Mouse (Mus musculus) erythroblast, embryonic 14.5 days (primary cell): ENCODE data around the gene Chd1.

Experiments used
- GATA1 ChIP-seq: IDR thresholded peaks from 2 replicates; pipeline ENCODE4 v1.6.1; 2012; ENCODE audit warnings: low read length, inconsistent platforms, mixed read lengths
- TAL1 ChIP-seq: IDR thresholded peaks from 3 replicates; pipeline ENCODE4 v1.6.1; 2012; ENCODE audit warnings: low read length, inconsistent platforms, mixed read lengths

GRCm38 (mm10) chr17:15715013-15715902 is 10.5 kb downstream of the Chd1 start:
- TF ChIP-seq TAL1: no peak
- no peak for TF ChIP-seq GATA1
